Mouse (Mus musculus) forebrain, embryonic 14.5 days (tissue): ENCODE measurements at regions not wholly inside any gene's neighbourhood (a gene's known extent, or its start where the extent isn't known, plus 50 kb on each side); places are given as distances from the start of the nearest gene placed in this dataset.

ENCODE experiments used
- ATAC-seq: fragments of 200-750 bp; cut with Nextera tagmentation; 2 replicates; pipeline ENCODE4 v1.8.0; 2017; ENCODE audit warnings: mild to moderate bottlenecking, moderate library complexity
- DNase-seq: peaks from one replicate; pipeline ENCODE4 v3.0.0-alpha.2; 2015; ENCODE audit warnings: low spot score
- H3K27ac ChIP-seq: fragments of 300-500 bp; sonication (generic); 2 replicates; pipeline ENCODE4 v1.5.1; 2014; ENCODE audit warnings: low read depth, mild to moderate bottlenecking, control low read depth, low read length, moderate library complexity
- H3K27me3 ChIP-seq: fragments of 300-500 bp; sonication (generic); replicated peaks from 2 replicates; pipeline ENCODE4 v1.6.1; 2014; ENCODE audit warnings: low read length, control low read depth, mixed read lengths; ENCODE audit not compliant: control insufficient read depth, insufficient read depth
- H3K36me3 ChIP-seq: fragments of 300-500 bp; sonication (generic); 2 replicates; pipeline ENCODE4 v1.6.1; 2014; ENCODE audit warnings: low read length, control low read depth; ENCODE audit not compliant: control insufficient read depth, insufficient read depth
- H3K4me1 ChIP-seq: fragments of 300-500 bp; sonication (generic); 2 replicates; pipeline ENCODE4 v1.6.1; 2014; ENCODE audit warnings: antibody characterized with exemption, low read length, control low read depth; ENCODE audit not compliant: control insufficient read depth, insufficient read depth
- H3K4me2 ChIP-seq: fragments of 300-500 bp; sonication (generic); 2 replicates; pipeline ENCODE4 v1.6.1; 2014; ENCODE audit warnings: mild to moderate bottlenecking, control low read depth, low read length
- H3K4me3 ChIP-seq: fragments of 300-500 bp; sonication (generic); 2 replicates; pipeline ENCODE4 v1.5.1; 2014; ENCODE audit warnings: low read depth, low read length, control low read depth
- H3K9ac ChIP-seq: fragments of 300-500 bp; sonication (generic); 2 replicates; pipeline ENCODE4 v1.6.1; 2014; ENCODE audit warnings: mild to moderate bottlenecking, low read length, control low read depth, moderate library complexity
- H3K9me3 ChIP-seq: fragments of 300-500 bp; sonication (generic); replicated peaks from 2 replicates; pipeline ENCODE4 v1.6.1; 2016; ENCODE audit warnings: low read length, control low read depth, mixed read lengths; ENCODE audit not compliant: control insufficient read depth
- WGBS: fragments of 180-500 bp; shearing (Covaris S2); extraction: QIAGEN DNeasy Blood & Tissue Kit; methylation state at CpG from one replicate; pipeline ENCODE4 v1.1.7; 2014; 5-methylcytosine and 5-hydroxymethylcytosine counted together

GRCm38 (mm10) chr17:59848853-59849252, 835.7 kb upstream of the Nudt12 start:
- no peak overlapping the region for H3K9ac ChIP-seq
- H3K36me3 ChIP-seq, result no peaks in the 10 kb centered on the region
- 53% methylated on average over 3 of the region's 3 CpGs for WGBS
- ATAC-seq, result peak; percentile 40; the same call in 1 of the 2 replicates
- peak; percentile 49 for DNase-seq
- no peaks in the 10 kb centered on the region for H3K9me3 ChIP-seq
- H3K4me1 ChIP-seq, result no peaks in the 10 kb centered on the region
- H3K4me3 ChIP-seq, result no peak overlapping the region
- H3K27me3 ChIP-seq, result no peaks in the 10 kb centered on the region
- no peak overlapping the region for H3K27ac ChIP-seq
- no peak overlapping the region for H3K4me2 ChIP-seq

- Histone ChIP-seq H3K9me3 (no peaks in the 10 kb centered on the region), H3K27ac (no peak overlapping the region), H3K4me1 (no peaks in the 10 kb centered on the region), H3K36me3 (no peaks in the 10 kb centered on the region), H3K4me3 (no peak overlapping the region), H3K4me2 (no peak overlapping the region), H3K9ac (no peak overlapping the region), H3K27me3 (no peaks in the 10 kb centered on the region)
- 85% methylated on average over 4 of the region's 4 CpGs for WGBS
- DNase-seq, result no peak
- no peak for ATAC-seq
Observed at GRCm38 (mm10) chr17:59845261-59845819, 832.2 kb upstream of the Nudt12 start.

GRCm38 (mm10) chr17:59805870-59806269, 792.7 kb upstream of the Nudt12 start:
- H3K27me3 ChIP-seq, result no peaks in the 10 kb centered on the region
- H3K4me2 ChIP-seq, result no peak overlapping the region
- no peaks in the 10 kb centered on the region for H3K4me1 ChIP-seq
- DNase-seq (no peak), ATAC-seq (no peak)
- H3K36me3 ChIP-seq, result no peaks in the 10 kb centered on the region
- WGBS, result 87% methylated on average over 3 of the region's 3 CpGs
- H3K9me3 ChIP-seq, result no peaks in the 10 kb centered on the region
- H3K9ac ChIP-seq, result no peak overlapping the region
- H3K27ac ChIP-seq, result no peak overlapping the region
- no peak overlapping the region for H3K4me3 ChIP-seq

GRCm38 (mm10) chr17:59793434-59793833, 780.3 kb upstream of the Nudt12 start:
- H3K27me3 ChIP-seq, result no peaks in the 10 kb centered on the region
- no peak overlapping the region for H3K27ac ChIP-seq
- H3K4me3 ChIP-seq, result no peak overlapping the region
- H3K9me3 ChIP-seq, result no peaks in the 10 kb centered on the region
- no peak overlapping the region for H3K9ac ChIP-seq
- no peak overlapping the region for H3K4me2 ChIP-seq
- no peak for ATAC-seq
- DNase-seq, result no peak
- H3K36me3 ChIP-seq, result no peaks in the 10 kb centered on the region
- H3K4me1 ChIP-seq, result no peaks in the 10 kb centered on the region

- H3K9ac ChIP-seq, result no peak overlapping the region
- H3K4me2 ChIP-seq, result no peak overlapping the region
- no peaks in the 10 kb centered on the region for H3K9me3 ChIP-seq
- H3K27ac ChIP-seq, result no peak overlapping the region
- no peak for ATAC-seq
- no peak for DNase-seq
- H3K4me1 ChIP-seq, result no peaks in the 10 kb centered on the region
- H3K36me3 ChIP-seq, result no peaks in the 10 kb centered on the region
- no peaks in the 10 kb centered on the region for H3K27me3 ChIP-seq
- WGBS, result 84% methylated on average over 4 of the region's 4 CpGs
- H3K4me3 ChIP-seq, result no peak overlapping the region
Observed at GRCm38 (mm10) chr17:59792780-59793179, 779.6 kb upstream of the Nudt12 start.

- no peak overlapping the region for H3K4me2 ChIP-seq
- H3K9ac ChIP-seq, result no peak overlapping the region
- 66% methylated on average over 3 of the region's 3 CpGs for WGBS
- H3K4me3 ChIP-seq, result no peak overlapping the region
- H3K36me3 ChIP-seq, result no peaks in the 10 kb centered on the region
- H3K27ac ChIP-seq, result no peak overlapping the region
- no peaks in the 10 kb centered on the region for H3K27me3 ChIP-seq
- no peaks in the 10 kb centered on the region for H3K9me3 ChIP-seq
- H3K4me1 ChIP-seq, result no peaks in the 10 kb centered on the region
- ATAC-seq, result no peak
- DNase-seq, result no peak
Observed at GRCm38 (mm10) chr17:59774075-59774474, 760.9 kb upstream of the Nudt12 start.

GRCm38 (mm10) chr17:59766580-59766979, 753.4 kb upstream of the Nudt12 start:
- H3K4me3 ChIP-seq, result no peak overlapping the region
- no peak for DNase-seq
- H3K4me2 ChIP-seq, result no peak overlapping the region
- 97% methylated on average over 7 of the region's 7 CpGs for WGBS
- H3K9ac ChIP-seq, result no peak overlapping the region
- no peaks in the 10 kb centered on the region for H3K27me3 ChIP-seq
- H3K4me1 ChIP-seq, result no peaks in the 10 kb centered on the region
- ATAC-seq, result no peak
- no peaks in the 10 kb centered on the region for H3K36me3 ChIP-seq
- H3K27ac ChIP-seq, result no peak overlapping the region
- no peaks in the 10 kb centered on the region for H3K9me3 ChIP-seq

- Histone ChIP-seq H3K9ac (no peak overlapping the region), H3K27ac (no peak overlapping the region), H3K9me3 (no peaks in the 10 kb centered on the region), H3K4me3 (no peak overlapping the region), H3K27me3 (no peaks in the 10 kb centered on the region), H3K36me3 (no peaks in the 10 kb centered on the region), H3K4me2 (no peak overlapping the region), H3K4me1 (no peaks in the 10 kb centered on the region)
- ATAC-seq, result peak; percentile 44; the same call in 1 of the 2 replicates
- DNase-seq, result peak; percentile 71
- WGBS, result 85% methylated on average over 2 of the region's 2 CpGs
Observed at GRCm38 (mm10) chr17:59764486-59764885, 751.3 kb upstream of the Nudt12 start.

GRCm38 (mm10) chr17:59762068-59762467, 748.9 kb upstream of the Nudt12 start:
- WGBS, result 38% methylated on average over 4 of the region's 4 CpGs
- Histone ChIP-seq H3K9me3 (no peaks in the 10 kb centered on the region), H3K36me3 (no peaks in the 10 kb centered on the region), H3K4me1 (no peaks in the 10 kb centered on the region), H3K27me3 (no peaks in the 10 kb centered on the region), H3K27ac (no peak overlapping the region), H3K4me2 (no peak overlapping the region), H3K4me3 (no peak overlapping the region), H3K9ac (no peak overlapping the region)
- peak; percentile 4 for DNase-seq
- ATAC-seq, result no peak
